Mouse (Mus musculus): ENCODE data around the gene Chchd5.
A peak's percentile ranks its signal among the peaks of the same experiment; 100 is the strongest.

Chchd5 gene

DNA sequence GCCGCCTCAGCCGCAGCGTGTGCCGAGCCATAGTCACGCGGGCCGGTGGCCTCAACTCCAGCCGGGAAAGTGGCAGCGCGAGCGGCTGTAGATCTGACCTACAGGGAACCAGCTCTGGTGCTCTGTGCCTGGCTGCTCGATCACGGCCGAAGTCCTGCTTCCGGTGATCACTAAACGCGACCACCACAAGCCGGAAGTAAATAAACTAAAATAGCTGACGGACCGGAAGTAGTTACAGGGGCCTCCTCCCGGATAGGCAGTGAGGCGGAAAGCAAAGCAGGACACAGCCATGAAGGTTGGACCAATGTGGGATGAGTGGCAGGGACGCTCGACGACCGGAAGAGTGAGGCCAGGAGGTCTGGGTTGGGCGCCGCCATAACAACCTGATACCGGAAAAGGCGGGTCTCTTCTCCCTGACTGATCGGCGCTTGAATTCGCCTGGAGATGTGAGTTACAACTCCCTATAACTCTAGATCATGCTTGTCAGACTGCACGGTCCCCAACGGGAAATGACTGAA lies at the start of gene Chchd5:
Gene Chchd5, plus strand, starts transcription at position 289 of the 518 bp plus-strand sequence.
- peak; percentile 93 for DNase-seq (ENCODE audit: low spot score)

GRCm38 (mm10) chr2:129081097-129081496 lies 48.4 kb upstream of the Chchd5 start:
- DNase-seq (ENCODE audit: low spot score): no peak

DNA sequence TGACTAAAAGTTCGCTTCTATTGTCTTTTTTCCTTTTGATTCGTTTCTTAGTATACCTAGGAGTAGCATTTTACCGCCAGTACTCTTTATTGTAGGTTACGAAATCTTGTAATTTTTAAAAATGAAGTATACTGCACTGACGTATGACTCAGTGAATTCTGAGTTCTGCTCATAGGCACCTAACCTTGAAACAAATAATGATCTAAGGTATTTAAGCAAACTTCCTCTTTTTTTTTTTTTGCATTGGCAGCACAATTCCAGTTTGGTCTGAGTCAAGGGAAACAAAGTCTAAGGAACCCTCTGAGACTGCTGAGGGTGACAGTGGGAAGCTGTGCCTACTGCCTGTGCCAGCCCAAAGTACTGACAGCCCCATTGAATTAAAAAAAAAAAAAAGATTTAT lies 46.0 kb upstream of the Chchd5 start:
- DNase-seq (ENCODE audit: low spot score): no peak

DNA sequence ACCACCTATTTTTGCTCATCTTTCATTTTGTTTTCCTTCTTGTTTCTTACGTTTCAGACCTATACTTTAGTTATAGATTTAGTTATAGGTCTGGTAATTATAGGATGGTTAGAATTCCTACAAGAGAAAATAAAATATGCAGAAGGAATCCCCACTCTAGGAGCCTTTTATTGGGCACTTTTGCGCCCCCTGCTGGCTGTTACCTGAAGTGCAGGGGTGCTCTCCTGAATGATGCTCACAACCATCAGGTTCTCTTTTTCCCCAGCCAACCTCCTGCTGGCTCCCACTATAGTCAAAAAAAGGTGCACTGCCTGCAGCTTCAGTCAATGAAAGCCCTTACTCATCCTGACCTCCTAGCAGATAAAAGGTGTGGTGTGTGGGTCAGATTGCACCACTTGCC lies 44.5 kb upstream of the Chchd5 start:
- DNase-seq (ENCODE audit: low spot score): no peak

GRCm38 (mm10) chr2:129087520-129087919 lies 42.0 kb upstream of the Chchd5 start:
- no peak for DNase-seq (ENCODE audit: low spot score)

DNA sequence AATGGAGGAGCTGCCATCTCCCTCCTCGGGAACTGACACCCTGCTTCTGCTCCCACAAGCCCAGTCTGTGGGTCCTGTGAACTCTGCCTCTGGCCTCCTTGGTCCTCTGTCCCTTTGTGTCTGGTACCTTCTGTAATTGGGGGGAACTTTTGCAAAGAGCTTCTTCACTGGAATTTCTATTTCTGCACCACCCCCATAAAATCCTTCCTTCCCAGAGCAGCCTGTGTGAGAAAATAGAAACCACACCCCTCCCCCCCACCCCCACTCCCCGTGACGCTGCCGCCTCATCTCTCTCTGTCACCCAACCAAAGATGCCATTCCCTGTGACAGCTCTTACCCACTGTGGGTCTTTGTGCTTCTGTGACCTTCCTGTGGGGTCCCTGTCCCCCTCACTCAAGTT lies 39.1 kb upstream of the Chchd5 start:
- no peak for DNase-seq (ENCODE audit: low spot score)

DNA sequence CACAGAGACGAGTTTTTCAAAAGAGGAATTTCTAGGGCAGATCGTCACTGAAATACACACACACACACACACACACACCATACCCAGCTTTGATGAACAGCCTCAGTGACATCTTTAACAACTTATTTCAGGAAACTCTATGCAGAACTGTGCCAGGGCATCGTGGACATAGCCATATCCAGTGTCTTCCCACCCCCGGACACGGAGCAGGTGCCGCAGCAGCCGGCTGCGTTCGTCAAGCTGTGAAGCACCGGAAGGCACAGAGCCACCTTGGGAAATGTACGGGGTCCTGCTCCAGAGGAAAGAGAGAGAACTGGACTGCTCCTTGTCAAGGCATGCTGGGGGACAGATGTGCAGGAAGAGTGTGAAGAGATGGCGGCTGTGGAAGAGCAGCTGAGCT lies 36.7 kb upstream of the Chchd5 start:
- DNase-seq (ENCODE audit: low spot score): no peak

GRCm38 (mm10) chr2:129093926-129094724 lies 35.4 kb upstream of the Chchd5 start:
- no peak for DNase-seq (ENCODE audit: low spot score)

DNA sequence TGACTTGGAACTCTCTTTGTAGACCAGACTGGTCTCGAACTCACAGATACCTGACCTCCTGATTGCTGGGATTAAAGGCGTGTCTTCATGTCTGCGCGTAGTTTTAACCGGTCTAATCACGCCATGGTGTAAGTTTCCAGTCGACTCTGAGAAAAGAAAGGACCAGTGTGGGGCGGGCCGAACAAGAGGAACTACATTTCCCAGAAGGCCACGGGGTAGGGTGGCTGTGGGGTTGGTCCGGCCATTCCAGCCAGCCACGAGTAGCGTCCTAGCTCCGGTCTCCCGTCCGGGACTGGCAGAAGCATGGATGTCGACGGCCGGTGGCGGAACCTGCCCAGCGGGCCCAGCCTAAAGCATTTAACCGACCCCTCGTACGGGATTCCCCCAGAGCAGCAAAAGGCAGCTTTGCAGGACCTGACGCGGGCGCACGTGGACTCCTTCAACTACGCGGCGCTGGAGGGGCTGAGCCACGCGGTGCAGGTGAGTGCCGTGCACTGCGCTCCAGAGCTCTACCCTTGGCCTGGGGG lies 28.7 kb upstream of the Chchd5 start, which contains the start of gene Polr1b:
Gene Polr1b, plus strand, starts transcription at position 212 of the 527 bp plus-strand sequence.
- peak; percentile 92 for DNase-seq (ENCODE audit: low spot score)

DNA sequence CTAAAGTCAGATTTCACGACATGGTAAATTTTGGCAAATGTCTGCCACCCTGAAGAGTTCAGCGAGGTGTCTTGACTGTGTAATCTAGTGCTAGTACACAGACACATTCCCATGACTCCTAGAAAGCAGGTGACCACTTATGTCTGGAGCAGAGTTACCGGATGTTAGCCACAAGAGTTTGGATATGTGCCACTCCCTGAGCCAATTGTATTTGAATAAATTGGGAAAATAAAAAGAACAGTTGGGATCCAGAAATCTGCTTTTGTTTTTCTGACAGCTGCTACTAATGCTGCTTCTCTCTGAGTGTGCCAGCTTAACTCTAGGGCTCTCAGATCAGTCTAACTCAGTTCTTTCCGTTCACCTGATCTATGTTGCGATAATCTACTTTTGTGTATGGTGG lies 16.6 kb upstream of the Chchd5 start:
- no peak for DNase-seq (ENCODE audit: low spot score)

- no peak for DNase-seq (ENCODE audit: low spot score)
Observed at GRCm38 (mm10) chr2:129115706-129116367, 13.7 kb upstream of the Chchd5 start.

GRCm38 (mm10) chr2:129116368-129116739 lies 13.1 kb upstream of the Chchd5 start:
- no peak for DNase-seq (ENCODE audit: low spot score)

GRCm38 (mm10) chr2:129118061-129118460 lies 11.4 kb upstream of the Chchd5 start:
- DNase-seq (ENCODE audit: low spot score): no peak

DNA sequence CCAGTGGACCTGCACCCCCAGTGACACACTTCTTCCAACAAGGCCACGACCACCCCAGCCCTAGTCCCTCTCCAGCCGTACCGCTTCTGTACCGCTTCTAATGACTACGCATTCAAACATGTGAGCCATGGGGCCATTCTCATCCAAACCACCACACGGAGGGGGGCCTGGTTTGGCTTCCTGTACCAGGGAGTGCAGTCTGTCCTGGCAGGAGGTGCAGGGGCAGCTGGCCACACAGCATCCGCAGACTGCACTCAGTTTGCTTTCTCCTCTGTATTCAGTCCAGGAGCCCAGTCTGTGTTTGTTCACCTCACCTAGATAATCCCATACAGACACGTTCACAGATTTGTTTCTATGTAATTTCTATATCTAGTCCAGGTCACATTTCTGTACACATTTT lies 7.5 kb upstream of the Chchd5 start:
- no peak for DNase-seq (ENCODE audit: low spot score)

- no peak for DNase-seq (ENCODE audit: low spot score)
Observed at GRCm38 (mm10) chr2:129129987-129130545, 566 bp downstream of the Chchd5 start.

- no peak for DNase-seq (ENCODE audit: low spot score)
Observed at GRCm38 (mm10) chr2:129130776-129131175, 1.3 kb downstream of the Chchd5 start.

GRCm38 (mm10) chr2:129132231-129132630 lies 2.7 kb downstream of the Chchd5 start:
- no peak for DNase-seq (ENCODE audit: low spot score)

DNA sequence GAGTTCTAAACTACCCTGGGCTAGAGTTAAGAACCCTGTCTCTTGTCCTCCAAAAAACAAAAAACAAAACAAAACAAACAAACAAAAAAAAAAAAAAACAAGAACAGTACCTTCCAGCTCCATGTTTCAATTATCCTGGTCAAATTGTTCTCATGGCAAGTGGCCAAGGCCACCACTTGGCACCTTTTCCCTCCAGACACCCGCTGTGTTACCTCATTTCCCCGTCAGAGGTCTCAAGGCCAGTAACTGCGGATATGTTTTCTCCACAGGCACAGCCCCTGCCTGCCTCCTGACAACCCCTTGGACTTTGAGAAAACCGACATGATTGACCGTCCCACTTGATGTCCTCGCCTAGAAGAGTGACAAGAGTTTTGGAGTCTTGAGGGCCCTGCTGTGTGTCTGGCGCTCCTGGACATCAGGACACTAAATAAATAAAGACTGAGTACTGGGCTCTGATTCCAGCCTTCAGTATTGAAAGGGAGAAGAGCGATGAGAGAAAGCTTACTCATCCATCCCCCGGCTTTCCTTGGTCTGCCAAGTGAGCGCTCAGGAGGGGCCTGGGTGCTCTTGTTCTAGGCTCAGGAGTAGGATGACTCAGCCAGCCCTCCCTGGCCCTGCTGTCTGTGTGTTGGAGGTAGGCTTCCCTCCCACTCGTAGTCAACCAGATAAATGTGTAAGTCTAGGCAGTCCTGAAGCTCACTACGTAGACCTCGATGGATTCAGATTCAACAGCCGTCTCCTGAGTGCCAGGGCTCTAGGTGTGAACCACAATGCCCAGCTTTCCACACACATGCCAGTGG lies 3.7 kb downstream of the Chchd5 start:
- no peak for DNase-seq (ENCODE audit: low spot score)

- no peak for DNase-seq (ENCODE audit: low spot score)
Observed at GRCm38 (mm10) chr2:129139906-129140305, 10.4 kb downstream of the Chchd5 start.

DNA sequence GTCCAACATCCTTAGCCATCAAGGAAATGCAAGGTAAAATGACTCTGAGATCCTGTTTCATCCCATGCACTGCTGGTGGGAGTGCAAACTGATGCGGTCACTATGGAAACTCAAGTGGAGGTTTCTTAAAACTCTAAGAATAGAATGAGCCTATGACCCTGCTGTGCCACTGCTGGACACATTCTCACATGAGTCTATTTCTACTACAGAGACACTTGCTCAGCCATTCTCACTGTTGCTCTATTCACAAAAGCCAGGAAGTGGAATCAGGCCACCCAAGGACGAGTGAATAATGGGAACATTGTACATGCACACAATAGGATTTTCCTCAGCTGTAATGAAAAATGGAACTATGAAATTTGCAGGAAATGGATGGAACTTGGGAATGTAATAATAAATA lies 19.3 kb downstream of the Chchd5 start:
- no peak for DNase-seq (ENCODE audit: low spot score)

DNA sequence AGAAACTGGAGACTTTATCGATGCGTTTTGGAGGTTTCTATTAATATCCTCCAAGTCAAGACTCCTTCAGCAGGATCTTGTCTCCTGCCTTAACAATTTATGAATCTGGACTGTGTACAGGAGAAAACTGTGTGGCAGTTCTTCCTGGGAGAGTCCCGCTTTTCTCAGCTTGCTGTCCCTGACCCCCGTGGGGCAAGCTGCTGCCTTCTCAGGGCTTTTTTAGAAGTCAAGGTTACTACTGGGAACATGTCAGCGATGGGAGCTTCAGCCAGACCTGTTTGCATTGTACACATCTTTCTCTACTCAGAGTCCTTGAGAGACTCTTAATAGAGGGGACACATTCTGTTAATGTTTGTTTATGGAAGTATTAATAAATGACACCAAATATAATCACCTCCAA lies 20.9 kb downstream of the Chchd5 start:
- DNase-seq (ENCODE audit: low spot score): no peak

GRCm38 (mm10) chr2:129151111-129151510 lies 21.6 kb downstream of the Chchd5 start:
- DNase-seq (ENCODE audit: low spot score): no peak

All from urinary bladder, postnatal 14 days (tissue).